Mouse (Mus musculus) liver, adult 2 months (tissue): Measurements from ENCODE around the gene 2310034G01Rik.

ENCODE experiments used
- CTCF ChIP-seq: fragments of 200-500 bp; IDR thresholded peaks from 2 replicates; pipeline ENCODE4 v1.5.1; 2011; ENCODE audit warnings: low read depth, low read length, control low read depth
- POLR2A ChIP-seq: fragments of 200-500 bp; IDR thresholded peaks from 2 replicates; pipeline ENCODE4 v1.6.1; 2011; ENCODE audit warnings: low read length, control low read depth; ENCODE audit not compliant: insufficient read depth; ENCODE audit errors: extremely low read depth

- TF ChIP-seq CTCF (no peak), POLR2A (no peak)
Observed at GRCm38 (mm10) chr19:46307781-46308180, 42.3 kb downstream of the 2310034G01Rik start.
